Mouse (Mus musculus): ENCODE results near the gene Kctd21. TPM values are rescaled to one million over a fixed set of nuclear protein-coding genes. Genes with fewer than 3 reads are reported as not detected.

Gene Kctd21
- polyA plus RNA-seq, 2 experiments, result 5.2 to 5.5 TPM

GRCm38 (mm10) chr7:97315656-97316055 is 16.5 kb upstream of the Kctd21 start:
- no peak overlapping the region for H3K9ac ChIP-seq (ENCODE audit: low read depth, low read length, severe bottlenecking)
- H3K9me3 ChIP-seq (ENCODE audit: control insufficient read depth, low read length), result no peaks in the 10 kb centered on the region
- no peak overlapping the region for H3K27ac ChIP-seq (replicated peaks; ENCODE audit: low read depth, low read length)
- H3K4me1 ChIP-seq (ENCODE audit: control insufficient read depth, insufficient read depth, low read length), result no peaks in the 10 kb centered on the region
- ATAC-seq (ENCODE audit: low FRiP score, low read depth) (no peak), DNase-seq (ENCODE audit: low spot score) (no peak)
- peaks cover 26% of the 10 kb centered on the region for H3K36me3 ChIP-seq (ENCODE audit: control insufficient read depth, insufficient read depth, low read length)
- TF ChIP-seq POLR2A (IDR thresholded peaks at IDR 0.05; ENCODE audit: borderline replicate concordance, extremely low read depth, insufficient read depth, insufficient read length), result no peak
- H3K27me3 ChIP-seq (ENCODE audit: control insufficient read depth, insufficient read depth, low read length), result no peaks in the 10 kb centered on the region
- H3K4me3 ChIP-seq (replicated peaks; ENCODE audit: low read length), result no peak overlapping the region
- WGBS, result 84% methylated on average over 6 of the region's 6 CpGs
- H3K4me2 ChIP-seq (replicated peaks; ENCODE audit: low read depth, low read length, severe bottlenecking), result no peak overlapping the region

- H3K36me3 ChIP-seq (ENCODE audit: control insufficient read depth, insufficient read depth, low read length), result peaks cover 14% of the 10 kb centered on the region; the same call in 1 of the 2 replicates
- no peak for DNase-seq (ENCODE audit: low spot score)
- no peaks in the 10 kb centered on the region for H3K4me1 ChIP-seq (ENCODE audit: control insufficient read depth, insufficient read depth, low read length)
- 78% methylated on average over 3 of the region's 3 CpGs for WGBS
- no peak overlapping the region for H3K4me2 ChIP-seq (replicated peaks; ENCODE audit: low read depth, low read length, severe bottlenecking)
- H3K27me3 ChIP-seq (ENCODE audit: control insufficient read depth, insufficient read depth, low read length), result no peaks in the 10 kb centered on the region
- H3K4me3 ChIP-seq (replicated peaks; ENCODE audit: low read length), result no peak overlapping the region
- no peak overlapping the region for H3K27ac ChIP-seq (replicated peaks; ENCODE audit: low read depth, low read length)
- no peaks in the 10 kb centered on the region for H3K9me3 ChIP-seq (ENCODE audit: control insufficient read depth, low read length)
- no peak for TF ChIP-seq POLR2A (IDR thresholded peaks at IDR 0.05; ENCODE audit: borderline replicate concordance, extremely low read depth, insufficient read depth, insufficient read length)
- H3K9ac ChIP-seq (ENCODE audit: low read depth, low read length, severe bottlenecking), result no peak overlapping the region
- ATAC-seq (ENCODE audit: low FRiP score, low read depth), result no peak
Measured at GRCm38 (mm10) chr7:97317706-97318105, 14.4 kb upstream of the Kctd21 start.

- ATAC-seq (ENCODE audit: low FRiP score, low read depth), result no peak
- Histone ChIP-seq H3K27me3 (ENCODE audit: control insufficient read depth, insufficient read depth, low read length) (peaks cover 23% of the 10 kb centered on the region), H3K4me3 (replicated peaks; ENCODE audit: low read length) (no peak overlapping the region), H3K27ac (replicated peaks; ENCODE audit: low read depth, low read length) (no peak overlapping the region), H3K9me3 (ENCODE audit: control insufficient read depth, low read length) (no peaks in the 10 kb centered on the region), H3K9ac (ENCODE audit: low read depth, low read length, severe bottlenecking) (no peak overlapping the region), H3K4me2 (replicated peaks; ENCODE audit: low read depth, low read length, severe bottlenecking) (no peak overlapping the region), H3K4me1 (ENCODE audit: control insufficient read depth, insufficient read depth, low read length) (no peaks in the 10 kb centered on the region), H3K36me3 (ENCODE audit: control insufficient read depth, insufficient read depth, low read length) (peaks cover 13% of the 10 kb centered on the region)
- no peak for TF ChIP-seq POLR2A (IDR thresholded peaks at IDR 0.05; ENCODE audit: borderline replicate concordance, extremely low read depth, insufficient read depth, insufficient read length)
- DNase-seq (ENCODE audit: low spot score), result no peak
- 93% methylated on average over 8 of the region's 8 CpGs for WGBS
Measured at GRCm38 (mm10) chr7:97324342-97324741, 7.8 kb upstream of the Kctd21 start.

- Histone ChIP-seq H3K9ac (ENCODE audit: low read depth, low read length, severe bottlenecking) (peak overlapping the region; percentile 36; the same call in 1 of the 2 replicates), H3K4me3 (replicated peaks; ENCODE audit: low read length) (peak overlapping the region; percentile 35), H3K36me3 (ENCODE audit: control insufficient read depth, insufficient read depth, low read length) (peaks cover 13% of the 10 kb centered on the region), H3K27me3 (ENCODE audit: control insufficient read depth, insufficient read depth, low read length) (peaks cover 23% of the 10 kb centered on the region), H3K27ac (replicated peaks; ENCODE audit: low read depth, low read length) (no peak overlapping the region), H3K4me1 (ENCODE audit: control insufficient read depth, insufficient read depth, low read length) (no peaks in the 10 kb centered on the region), H3K4me2 (replicated peaks; ENCODE audit: low read depth, low read length, severe bottlenecking) (peak overlapping the region; percentile 56), H3K9me3 (ENCODE audit: control insufficient read depth, low read length) (no peaks in the 10 kb centered on the region)
- no peak for TF ChIP-seq POLR2A (IDR thresholded peaks at IDR 0.05; ENCODE audit: borderline replicate concordance, extremely low read depth, insufficient read depth, insufficient read length)
- WGBS, result 19% methylated on average over 50 of the region's 96 CpGs
- ATAC-seq (ENCODE audit: low FRiP score, low read depth) (peak; percentile 45; the same call in 1 of the 2 replicates), DNase-seq (ENCODE audit: low spot score) (no peak)
Measured at GRCm38 (mm10) chr7:97325156-97325985, 6.8 kb upstream of the Kctd21 start.

- ATAC-seq (ENCODE audit: low FRiP score, low read depth) (no peak), DNase-seq (ENCODE audit: low spot score) (no peak)
- TF ChIP-seq POLR2A (IDR thresholded peaks at IDR 0.05; ENCODE audit: borderline replicate concordance, extremely low read depth, insufficient read depth, insufficient read length), result no peak
- Histone ChIP-seq H3K36me3 (ENCODE audit: control insufficient read depth, insufficient read depth, low read length) (peaks cover 13% of the 10 kb centered on the region), H3K4me3 (replicated peaks; ENCODE audit: low read length) (no peak overlapping the region), H3K27ac (replicated peaks; ENCODE audit: low read depth, low read length) (no peak overlapping the region), H3K9me3 (ENCODE audit: control insufficient read depth, low read length) (no peaks in the 10 kb centered on the region), H3K9ac (ENCODE audit: low read depth, low read length, severe bottlenecking) (no peak overlapping the region), H3K4me2 (replicated peaks; ENCODE audit: low read depth, low read length, severe bottlenecking) (no peak overlapping the region), H3K27me3 (ENCODE audit: control insufficient read depth, insufficient read depth, low read length) (peaks cover 23% of the 10 kb centered on the region), H3K4me1 (ENCODE audit: control insufficient read depth, insufficient read depth, low read length) (peaks cover 7% of the 10 kb centered on the region)
- WGBS, result 93% methylated on average over 4 of the region's 4 CpGs
Measured at GRCm38 (mm10) chr7:97327376-97327775, 4.8 kb upstream of the Kctd21 start.

Data from limb, embryonic 14.5 days (tissue).